23 mouse cellular contexts compared by ENCODE assay signal in the genomic region with DNA sequence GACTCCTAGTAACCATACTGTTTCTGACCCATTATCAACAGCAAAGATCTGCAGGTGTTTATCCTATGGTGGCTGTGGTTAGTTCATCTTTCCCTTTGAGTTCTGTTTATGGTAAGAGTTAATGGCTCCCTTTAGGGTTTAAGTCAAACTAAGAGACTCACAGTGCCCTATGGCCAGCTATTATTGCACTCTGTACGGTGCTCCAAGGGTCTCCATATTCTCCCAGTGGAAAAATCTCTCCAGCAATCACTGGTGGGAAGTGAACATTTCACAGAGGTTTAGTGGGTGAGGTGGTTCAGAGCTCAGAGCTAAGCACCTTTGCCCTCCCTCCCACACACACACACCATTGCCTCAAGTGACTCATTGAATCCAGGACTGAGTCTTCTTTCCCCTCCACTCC. TPM values are rescaled to one million over a fixed set of nuclear protein-coding genes. Genes with fewer than 3 reads are reported as not detected.
DNase-seq lines count a peak whose midpoint lies in the region; ATAC-seq and TF ChIP-seq lines count a peak whose summit lies in the region.
"Had no signal": no experiment of that assay in that cellular context is flagged by ENCODE, and none has a peak within 500 bp of the region (broad histone marks: within the 10 kb centered on the region; RNA-seq: fewer than 3 reads in every experiment).

No protein-coding gene starts in this region.

- H3K9ac ChIP-seq in hindbrain, embryonic 12.5 days: no peak overlapping the region
- H3K9ac ChIP-seq in forebrain, embryonic 14.5 days (ENCODE audit: low read length): no peak overlapping the region
- H3K9ac ChIP-seq in hindbrain, embryonic 15.5 days: no peak overlapping the region
- peak overlapping the region; percentile 39; the same call in 1 of the 2 replicates for H3K9ac ChIP-seq in midbrain, embryonic 16.5 days (ENCODE audit: low read depth, low read length)
- H3K9ac ChIP-seq in lung, postnatal 0 days (replicated peaks; ENCODE audit: low read depth): no peak overlapping the region
- H3K9ac ChIP-seq: embryonic facial prominence, embryonic 15.5 days; limb, embryonic 12.5 days; liver, embryonic 13.5 days; lung, embryonic 14.5 days had no signal

- WGBS in hindbrain, embryonic 12.5 days: 73% methylated on average over 1 of the region's 1 CpGs
- WGBS in hindbrain, embryonic 10.5 days: 90% methylated on average over 1 of the region's 1 CpGs
- 83% methylated on average over 1 of the region's 1 CpGs for WGBS in forebrain, embryonic 14.5 days
- 57% methylated on average over 1 of the region's 1 CpGs for WGBS in hindbrain, embryonic 15.5 days
- WGBS in midbrain, embryonic 16.5 days: 62% methylated on average over 1 of the region's 1 CpGs
- WGBS in lung, postnatal 0 days: 55% methylated on average over 1 of the region's 1 CpGs

- no peak for TF ChIP-seq CTCF in lung, postnatal 0 days (IDR thresholded peaks at IDR 0.05)

- TF ChIP-seq EP300 in lung, postnatal 0 days (IDR thresholded peaks at IDR 0.05): no peak

- peak overlapping the region; percentile 53 for H3K27ac ChIP-seq in hindbrain, embryonic 12.5 days
- H3K27ac ChIP-seq in hindbrain, embryonic 10.5 days: no peak overlapping the region
- H3K27ac ChIP-seq in forebrain, embryonic 14.5 days (ENCODE audit: low read depth, low read length): peak overlapping the region; percentile 65; the same call in 1 of the 2 replicates
- H3K27ac ChIP-seq in hindbrain, embryonic 15.5 days (replicated peaks): peak overlapping the region; percentile 79
- H3K27ac ChIP-seq in midbrain, embryonic 16.5 days (ENCODE audit: low read length): peak overlapping the region; percentile 91
- no peak overlapping the region for H3K27ac ChIP-seq in lung, postnatal 0 days (ENCODE audit: low read length)
- H3K27ac ChIP-seq: embryonic facial prominence, embryonic 15.5 days; limb, embryonic 12.5 days; liver, embryonic 13.5 days had no signal

- no peak for DNase-seq in hindbrain, embryonic 10.5 days (ENCODE audit: low spot score)
- DNase-seq in forebrain, embryonic 14.5 days (ENCODE audit: low spot score): no peak
- no peak for DNase-seq in right cerebral cortex, adult 2 months (ENCODE audit: low spot score in 2 of 2)
- no peak for DNase-seq in lung, postnatal 0 days (ENCODE audit: low spot score)
- DNase-seq: adrenal gland, postnatal 36 days; cerebellum, adult 11-12 months; cerebellum, postnatal 14 days; heart, postnatal 10 days; kidney, adult 18-20 months; kidney, postnatal 14 days; liver, embryonic 13.5 days; lung, embryonic 14.5 days; lung, postnatal 4 days; thymus, adult 18-20 months had no signal

- no peak overlapping the region for H3K4me3 ChIP-seq in hindbrain, embryonic 12.5 days
- H3K4me3 ChIP-seq in hindbrain, embryonic 10.5 days: no peak overlapping the region
- no peak overlapping the region for H3K4me3 ChIP-seq in forebrain, embryonic 14.5 days (ENCODE audit: low read depth, low read length)
- no peak overlapping the region for H3K4me3 ChIP-seq in hindbrain, embryonic 15.5 days
- H3K4me3 ChIP-seq in midbrain, embryonic 16.5 days (ENCODE audit: low read depth, low read length): no peak overlapping the region
- H3K4me3 ChIP-seq in lung, postnatal 0 days (ENCODE audit: low read depth, low read length): no peak overlapping the region
- H3K4me3 ChIP-seq: embryonic facial prominence, embryonic 15.5 days; limb, embryonic 12.5 days; liver, embryonic 13.5 days had no signal

- no peaks in the 10 kb centered on the region for H3K36me3 ChIP-seq in hindbrain, embryonic 12.5 days
- H3K36me3 ChIP-seq in hindbrain, embryonic 10.5 days: no peaks in the 10 kb centered on the region
- no peaks in the 10 kb centered on the region for H3K36me3 ChIP-seq in forebrain, embryonic 14.5 days (ENCODE audit: control insufficient read depth, insufficient read depth, low read length)
- no peaks in the 10 kb centered on the region for H3K36me3 ChIP-seq in hindbrain, embryonic 15.5 days
- no peaks in the 10 kb centered on the region for H3K36me3 ChIP-seq in midbrain, embryonic 16.5 days (ENCODE audit: control insufficient read depth, insufficient read depth, low read length)
- H3K36me3 ChIP-seq in lung, postnatal 0 days (ENCODE audit: insufficient read depth, low read length): no peaks in the 10 kb centered on the region
- H3K36me3 ChIP-seq: embryonic facial prominence, embryonic 15.5 days; limb, embryonic 12.5 days; liver, embryonic 13.5 days had no signal

- no peaks in the 10 kb centered on the region for H3K9me3 ChIP-seq in hindbrain, embryonic 12.5 days (replicated peaks)
- no peaks in the 10 kb centered on the region for H3K9me3 ChIP-seq in hindbrain, embryonic 10.5 days
- H3K9me3 ChIP-seq in forebrain, embryonic 14.5 days (replicated peaks; ENCODE audit: control insufficient read depth, low read length): no peaks in the 10 kb centered on the region
- no peaks in the 10 kb centered on the region for H3K9me3 ChIP-seq in hindbrain, embryonic 15.5 days
- no peaks in the 10 kb centered on the region for H3K9me3 ChIP-seq in midbrain, embryonic 16.5 days (replicated peaks; ENCODE audit: control insufficient read depth, low read length, poor library complexity, severe bottlenecking)
- no peaks in the 10 kb centered on the region for H3K9me3 ChIP-seq in lung, postnatal 0 days (ENCODE audit: low read length)
- H3K9me3 ChIP-seq: embryonic facial prominence, embryonic 15.5 days; limb, embryonic 12.5 days; liver, embryonic 13.5 days had no signal

- H3K4me2 ChIP-seq in hindbrain, embryonic 12.5 days (replicated peaks): no peak overlapping the region
- no peak overlapping the region for H3K4me2 ChIP-seq in forebrain, embryonic 14.5 days (ENCODE audit: low read length)
- H3K4me2 ChIP-seq in hindbrain, embryonic 15.5 days: no peak overlapping the region
- peak overlapping the region; percentile 47 for H3K4me2 ChIP-seq in midbrain, embryonic 16.5 days (ENCODE audit: low read length)
- no peak overlapping the region for H3K4me2 ChIP-seq in lung, postnatal 0 days (replicated peaks; ENCODE audit: low read depth, low read length)
- H3K4me2 ChIP-seq: embryonic facial prominence, embryonic 15.5 days; heart, embryonic 11.5 days; limb, embryonic 12.5 days; liver, embryonic 13.5 days; lung, embryonic 14.5 days had no signal

- peak; percentile 29; the same call in 1 of the 2 replicates for ATAC-seq in hindbrain, embryonic 12.5 days (ENCODE audit: low FRiP score)
- peak; percentile 58 for ATAC-seq in forebrain, embryonic 14.5 days
- peak; percentile 40 for ATAC-seq in hindbrain, embryonic 15.5 days (ENCODE audit: low FRiP score, low read depth)
- peak; percentile 57 for ATAC-seq in midbrain, embryonic 16.5 days
- no peak for ATAC-seq in lung, postnatal 0 days

- H3K27me3 ChIP-seq in hindbrain, embryonic 12.5 days: no peaks in the 10 kb centered on the region
- H3K27me3 ChIP-seq in hindbrain, embryonic 10.5 days (ENCODE audit: insufficient read depth, poor library complexity, severe bottlenecking): no peaks in the 10 kb centered on the region
- no peaks in the 10 kb centered on the region for H3K27me3 ChIP-seq in forebrain, embryonic 14.5 days (replicated peaks; ENCODE audit: control insufficient read depth, insufficient read depth, low read length)
- no peaks in the 10 kb centered on the region for H3K27me3 ChIP-seq in hindbrain, embryonic 15.5 days
- H3K27me3 ChIP-seq in midbrain, embryonic 16.5 days (ENCODE audit: control insufficient read depth, insufficient read depth, low read depth, low read length): no peaks in the 10 kb centered on the region
- no peaks in the 10 kb centered on the region for H3K27me3 ChIP-seq in lung, postnatal 0 days (replicated peaks; ENCODE audit: insufficient read depth, low read length)
- H3K27me3 ChIP-seq: CH12.LX; embryonic facial prominence, embryonic 15.5 days; limb, embryonic 12.5 days; liver, embryonic 13.5 days had no signal

- peaks cover 12% of the 10 kb centered on the region; the same call in 1 of the 2 replicates for H3K4me1 ChIP-seq in hindbrain, embryonic 12.5 days
- peaks cover 11% of the 10 kb centered on the region for H3K4me1 ChIP-seq in hindbrain, embryonic 10.5 days (replicated peaks)
- no peaks in the 10 kb centered on the region for H3K4me1 ChIP-seq in forebrain, embryonic 14.5 days (ENCODE audit: control insufficient read depth, insufficient read depth, low read length)
- H3K4me1 ChIP-seq in hindbrain, embryonic 15.5 days (replicated peaks): peaks cover 20% of the 10 kb centered on the region
- H3K4me1 ChIP-seq in midbrain, embryonic 16.5 days (ENCODE audit: control insufficient read depth, insufficient read depth, low read length): peaks cover 20% of the 10 kb centered on the region
- no peaks in the 10 kb centered on the region for H3K4me1 ChIP-seq in lung, postnatal 0 days (ENCODE audit: insufficient read depth, low read depth, low read length)
- H3K4me1 ChIP-seq: embryonic facial prominence, embryonic 15.5 days; liver, embryonic 13.5 days had no signal

RNA-seq across cellular contexts. Expression of a gene that starts 28.1 kb away (rescaled TPM):
- polyA plus RNA-seq in hindbrain, embryonic 12.5 days (2016; fragmentation: Nextera tagmentation; extraction: Ambion mirVana): 0.35 and 0.59 TPM in 2 replicates
- not detected in 2 replicates for polyA plus RNA-seq in hindbrain, embryonic 10.5 days (2016; fragmentation: Nextera tagmentation; extraction: Ambion mirVana)
- polyA plus RNA-seq in forebrain, embryonic 14.5 days (2014; fragmentation: Nextera tagmentation; extraction: Ambion mirVana): 0.41 and 0.54 TPM in 2 replicates
- 4.2 and 4.5 TPM in 2 replicates for polyA plus RNA-seq in hindbrain, embryonic 15.5 days (2015; fragmentation: Nextera tagmentation; extraction: Ambion mirVana)
- 3.4 and 3.9 TPM in 2 replicates for polyA plus RNA-seq in midbrain, embryonic 16.5 days (2015; fragmentation: Nextera tagmentation; extraction: Ambion mirVana)
- not detected in 2 replicates for polyA plus RNA-seq in lung, postnatal 0 days (2015; fragmentation: Nextera tagmentation; extraction: Ambion mirVana)
- polyA plus RNA-seq: heart, embryonic 11.5 days; liver, embryonic 13.5 days; spleen, adult 2 months; stomach, embryonic 14.5 days had no signal

Comparison
In these comparisons a context has a peak if more than half of its experiments do, and no peak if none do; other contexts are left out.
1. H3K27ac ChIP-seq: peak in hindbrain, embryonic 12.5 days (single experiment), forebrain, embryonic 14.5 days (single experiment), hindbrain, embryonic 15.5 days (single experiment) and midbrain, embryonic 16.5 days (single experiment); none in hindbrain, embryonic 10.5 days (single experiment) and lung, postnatal 0 days (single experiment).